Mouse (Mus musculus): ENCODE data around the gene Ikzf1. TPM values are rescaled to one million over a fixed set of nuclear protein-coding genes. Genes with fewer than 3 reads are reported as not detected.

Ikzf1 gene
- polyA plus RNA-seq, 1 experiment from 2014 or later, result 28.3 TPM

DNA sequence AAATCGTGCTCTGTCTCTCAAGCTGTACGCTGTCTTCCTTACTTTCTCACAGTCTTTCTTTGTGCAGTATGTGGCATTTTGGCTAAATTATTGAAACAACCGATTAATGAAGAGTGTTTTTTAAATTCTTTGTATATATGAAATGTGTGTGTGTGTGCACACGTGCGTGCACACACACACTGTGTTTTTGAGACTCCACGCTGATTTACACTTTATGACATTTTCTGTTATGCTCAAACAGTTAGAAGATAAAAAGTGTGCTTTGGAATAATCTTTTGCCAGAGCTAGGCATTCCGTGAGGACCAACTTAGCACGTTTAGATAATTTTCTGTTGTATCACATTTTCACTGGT is 6.0 kb downstream of the Ikzf1 start:
- H3K4me2 ChIP-seq, result peak overlapping the region; percentile 68
- peak overlapping the region; percentile 91; the same call in 1 of the 2 replicates for H3K27ac ChIP-seq
- DNase-seq (no peak), ATAC-seq (ENCODE audit: low read depth) (no peak)
- peaks cover 3% of the 10 kb centered on the region; the same call in 1 of the 2 replicates for H3K36me3 ChIP-seq
- H3K9me3 ChIP-seq (replicated peaks), result no peaks in the 10 kb centered on the region
- H3K27me3 ChIP-seq, result no peaks in the 10 kb centered on the region
- 66% methylated on average over 8 of the region's 8 CpGs for WGBS (ENCODE audit: insufficient replicate concordance)
- peaks cover 72% of the 10 kb centered on the region for H3K4me1 ChIP-seq (replicated peaks)
- peak overlapping the region; percentile 41 for H3K9ac ChIP-seq
- peak overlapping the region; percentile 86 for H3K4me3 ChIP-seq (replicated peaks)

DNA sequence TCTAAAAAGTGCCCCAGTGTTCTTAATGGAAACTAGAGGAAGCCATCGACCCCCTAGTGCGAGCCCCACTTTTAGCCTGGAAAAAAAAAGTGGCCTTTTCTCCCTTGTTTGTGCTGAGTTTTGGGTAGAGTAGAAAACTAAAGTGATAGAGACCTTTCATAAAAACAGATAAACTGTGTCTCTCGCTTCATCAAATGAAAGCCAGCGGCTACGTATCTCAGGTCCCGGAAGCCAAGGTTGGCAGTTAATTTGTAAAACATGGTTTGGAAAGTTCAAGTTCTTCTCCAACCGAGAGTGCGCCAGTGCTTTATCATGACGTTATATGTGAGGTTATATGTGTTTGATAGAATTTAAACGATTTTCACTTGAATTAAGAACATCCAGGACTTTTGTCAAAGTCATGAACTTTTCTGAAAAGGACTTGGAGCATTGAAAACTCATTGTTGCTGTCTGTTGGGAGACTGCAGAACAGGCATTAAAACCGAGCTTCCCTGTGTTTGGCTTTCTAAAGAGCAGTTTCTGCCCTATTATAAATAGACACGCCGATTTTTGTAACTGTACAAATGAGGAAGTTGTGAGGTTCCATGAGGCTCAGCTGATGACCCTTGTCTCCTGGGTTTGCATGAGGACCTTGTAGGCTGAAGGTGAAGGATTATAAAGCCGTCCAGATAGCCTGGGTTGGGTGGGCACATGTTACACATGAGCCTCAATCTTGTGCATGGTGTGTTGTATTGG is 6.7 kb downstream of the Ikzf1 start:
- WGBS (ENCODE audit: insufficient replicate concordance), result 36% methylated on average over 14 of the region's 14 CpGs
- H3K4me1 ChIP-seq (replicated peaks), result peaks cover 79% of the 10 kb centered on the region
- H3K36me3 ChIP-seq, result peaks cover 7% of the 10 kb centered on the region; the same call in 1 of the 2 replicates
- H3K9ac ChIP-seq, result peak overlapping the region; percentile 41
- H3K27ac ChIP-seq, result peak overlapping the region; percentile 91
- peak overlapping the region; percentile 68 for H3K4me2 ChIP-seq
- H3K4me3 ChIP-seq (replicated peaks), result peak overlapping the region; percentile 86
- no peak for DNase-seq
- ATAC-seq (ENCODE audit: low read depth), result no peak
- H3K27me3 ChIP-seq, result no peaks in the 10 kb centered on the region
- H3K9me3 ChIP-seq (replicated peaks), result no peaks in the 10 kb centered on the region

GRCm38 (mm10) chr11:11692558-11693166 is 7.9 kb downstream of the Ikzf1 start:
- Histone ChIP-seq H3K27me3 (no peaks in the 10 kb centered on the region), H3K4me3 (replicated peaks) (no peak overlapping the region), H3K4me1 (replicated peaks) (peaks cover 91% of the 10 kb centered on the region), H3K9me3 (replicated peaks) (no peaks in the 10 kb centered on the region), H3K36me3 (peaks cover 15% of the 10 kb centered on the region), H3K4me2 (peak overlapping the region; percentile 35; the same call in 1 of the 2 replicates), H3K9ac (peak overlapping the region; percentile 37; the same call in 1 of the 2 replicates), H3K27ac (peak overlapping the region; percentile 64)
- 72% methylated on average over 10 of the region's 10 CpGs for WGBS (ENCODE audit: insufficient replicate concordance)
- no peak for ATAC-seq (ENCODE audit: low read depth)
- no peak for DNase-seq

DNA sequence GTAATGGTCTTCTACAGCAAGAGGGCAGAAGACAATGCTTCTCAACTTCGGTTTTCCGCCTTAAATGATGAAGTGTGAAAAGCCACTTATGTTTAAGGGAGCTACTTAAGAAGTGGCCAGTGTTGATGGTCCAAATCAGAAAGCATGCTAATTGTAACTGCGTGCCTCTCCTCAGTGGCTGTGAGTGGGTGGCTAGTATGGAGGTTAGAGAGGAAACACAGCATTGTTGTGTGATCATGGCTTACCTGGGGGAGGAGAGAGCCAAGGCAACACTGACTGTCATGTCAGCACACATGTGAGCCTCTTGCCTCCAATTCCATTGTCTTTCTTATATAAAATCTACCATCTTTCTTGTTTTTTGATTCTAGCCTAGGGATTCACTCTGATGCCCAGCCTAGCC is 8.6 kb downstream of the Ikzf1 start:
- Histone ChIP-seq H3K4me3 (replicated peaks) (no peak overlapping the region), H3K4me2 (no peak overlapping the region), H3K4me1 (replicated peaks) (peaks cover 88% of the 10 kb centered on the region), H3K27ac (peak overlapping the region; percentile 67; the same call in 1 of the 2 replicates), H3K9ac (no peak overlapping the region), H3K27me3 (no peaks in the 10 kb centered on the region), H3K9me3 (replicated peaks) (no peaks in the 10 kb centered on the region), H3K36me3 (peaks cover 15% of the 10 kb centered on the region)
- 84% methylated on average over 3 of the region's 3 CpGs for WGBS (ENCODE audit: insufficient replicate concordance)
- DNase-seq, result no peak
- no peak for ATAC-seq (ENCODE audit: low read depth)

DNA sequence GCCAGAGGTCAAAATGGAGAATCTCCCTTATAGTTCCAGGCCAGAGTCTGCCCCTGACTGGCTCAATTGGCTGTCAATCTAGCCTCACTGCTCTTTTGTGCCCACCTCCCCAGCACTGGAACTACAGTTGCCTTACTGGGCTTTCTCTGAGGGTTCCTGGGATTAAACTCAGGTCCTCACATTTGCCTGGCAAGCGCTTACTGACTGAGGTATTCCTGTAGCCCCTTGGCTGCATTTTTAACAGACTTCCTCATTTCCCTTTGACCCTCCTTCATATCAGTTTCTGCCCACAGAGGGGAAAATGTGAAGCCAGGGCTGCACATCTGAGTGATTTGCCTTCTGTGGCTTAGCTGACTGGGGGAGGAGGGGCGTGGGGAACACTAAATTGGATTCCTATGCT is 9.3 kb downstream of the Ikzf1 start:
- H3K9ac ChIP-seq, result peak overlapping the region; percentile 54
- no peak overlapping the region for H3K4me3 ChIP-seq (replicated peaks)
- no peak overlapping the region for H3K4me2 ChIP-seq
- peaks cover 87% of the 10 kb centered on the region for H3K4me1 ChIP-seq (replicated peaks)
- no peaks in the 10 kb centered on the region for H3K27me3 ChIP-seq
- 34% methylated on average over 2 of the region's 2 CpGs for WGBS (ENCODE audit: insufficient replicate concordance)
- no peak for ATAC-seq (ENCODE audit: low read depth)
- H3K27ac ChIP-seq, result peak overlapping the region; percentile 67
- DNase-seq, result no peak
- H3K9me3 ChIP-seq (replicated peaks), result no peaks in the 10 kb centered on the region
- peaks cover 17% of the 10 kb centered on the region for H3K36me3 ChIP-seq

DNA sequence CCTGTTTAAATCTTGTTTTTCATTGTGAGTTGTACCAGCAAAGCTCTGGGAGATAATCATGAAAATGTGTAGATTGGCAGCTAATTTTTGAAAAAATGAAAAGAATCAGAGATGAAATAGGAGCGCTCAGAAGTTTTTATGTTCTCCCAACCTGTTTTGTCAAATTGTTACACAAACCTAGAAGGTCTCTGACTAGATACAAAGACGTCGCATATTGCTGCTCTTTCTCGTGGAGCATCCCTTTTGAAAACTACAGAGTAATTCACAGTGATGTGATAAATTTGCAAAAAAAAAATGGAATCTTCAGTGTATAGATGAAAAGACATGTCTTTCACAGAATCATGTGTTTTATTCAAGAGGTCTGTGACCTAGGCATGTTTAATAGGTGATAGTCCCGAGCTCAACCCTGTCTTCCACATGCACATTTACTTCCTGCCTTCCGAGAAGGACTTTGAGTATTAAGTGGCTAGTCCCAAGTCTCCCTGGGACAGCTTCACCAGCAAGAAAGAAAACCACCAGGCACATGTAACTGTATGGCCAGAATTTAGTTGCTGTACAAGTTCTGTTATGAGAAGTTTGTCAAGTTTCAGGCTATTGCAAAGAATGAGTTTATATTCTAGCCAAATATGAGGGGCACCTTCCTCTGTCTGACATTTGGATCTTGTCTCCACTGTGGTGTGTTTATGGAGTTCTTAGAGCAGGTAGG is 9.8 kb downstream of the Ikzf1 start:
- H3K4me1 ChIP-seq (replicated peaks), result peaks cover 86% of the 10 kb centered on the region
- H3K9me3 ChIP-seq (replicated peaks), result no peaks in the 10 kb centered on the region
- DNase-seq, result no peak
- peak overlapping the region; percentile 54 for H3K9ac ChIP-seq
- no peak for ATAC-seq (ENCODE audit: low read depth)
- no peak overlapping the region for H3K4me2 ChIP-seq
- peaks cover 22% of the 10 kb centered on the region for H3K36me3 ChIP-seq
- peak overlapping the region; percentile 67 for H3K27ac ChIP-seq
- no peak overlapping the region for H3K4me3 ChIP-seq (replicated peaks)
- H3K27me3 ChIP-seq, result no peaks in the 10 kb centered on the region
- 70% methylated on average over 6 of the region's 6 CpGs for WGBS (ENCODE audit: insufficient replicate concordance)

DNA sequence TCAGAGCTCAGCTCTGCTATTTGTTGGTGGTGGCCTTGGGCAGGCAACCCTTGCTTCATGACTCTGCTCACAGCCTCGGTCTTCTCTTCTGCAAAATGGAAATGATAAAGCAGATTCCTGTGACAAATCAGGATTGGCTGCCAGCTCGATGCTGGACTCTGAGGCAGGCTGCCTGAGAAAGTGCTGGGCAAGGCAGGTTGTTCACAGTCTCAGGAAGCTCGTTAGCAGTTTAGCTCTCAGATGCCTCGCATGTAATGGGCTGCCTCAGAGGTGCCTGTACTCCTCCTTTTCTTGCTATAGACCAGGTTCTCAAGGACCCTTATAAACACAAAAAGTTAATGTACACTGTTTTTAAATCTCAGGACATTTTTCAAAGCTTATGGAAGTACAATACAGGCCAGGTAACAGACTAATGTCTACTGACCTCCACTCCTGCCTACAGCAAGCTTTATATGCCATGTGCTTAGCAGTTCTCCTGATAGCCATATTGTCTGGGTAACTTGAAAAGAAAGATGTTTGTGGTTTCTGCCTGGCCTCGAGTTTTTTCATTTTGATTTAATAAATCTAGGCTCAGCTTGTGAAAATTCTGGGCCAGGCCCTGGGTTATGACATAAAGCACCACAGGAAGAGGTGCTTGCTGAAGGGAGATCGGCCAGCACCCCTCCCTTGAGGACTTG is 10.5 kb downstream of the Ikzf1 start:
- Histone ChIP-seq H3K4me2 (0 out of 2 replicates have a peak overlapping the region, but pooled peaks have one; percentile 4), H3K9me3 (replicated peaks) (no peaks in the 10 kb centered on the region), H3K4me3 (replicated peaks) (no peak overlapping the region), H3K27me3 (no peaks in the 10 kb centered on the region), H3K4me1 (replicated peaks) (peaks cover 79% of the 10 kb centered on the region), H3K36me3 (peaks cover 26% of the 10 kb centered on the region), H3K9ac (peak overlapping the region; percentile 54), H3K27ac (peak overlapping the region; percentile 48)
- DNase-seq (no peak), ATAC-seq (ENCODE audit: low read depth) (no peak)
- 37% methylated on average over 6 of the region's 6 CpGs for WGBS (ENCODE audit: insufficient replicate concordance)

DNA sequence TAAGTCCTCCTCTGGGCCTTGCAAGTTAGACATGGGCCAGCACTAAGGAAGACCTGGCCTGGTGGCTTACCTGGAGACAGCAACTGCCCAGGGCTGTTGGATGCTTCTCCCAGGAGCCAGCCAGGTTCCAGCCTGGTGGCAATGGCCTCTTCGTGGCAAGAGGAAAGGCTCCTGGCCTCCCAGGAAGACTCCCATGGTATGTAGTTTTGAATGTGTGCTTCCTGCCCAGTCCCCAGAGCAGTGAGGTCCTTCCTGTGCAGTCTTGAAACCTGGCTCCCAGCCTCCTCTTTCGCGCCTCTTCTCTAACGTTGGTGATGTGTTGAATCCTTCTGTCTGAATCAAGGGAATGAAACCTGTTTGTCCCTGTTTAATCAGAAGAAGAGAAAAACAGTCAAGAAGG is 11.1 kb downstream of the Ikzf1 start:
- 0 out of 2 replicates have a peak overlapping the region, but pooled peaks have one; percentile 4 for H3K4me2 ChIP-seq
- H3K36me3 ChIP-seq, result peaks cover 32% of the 10 kb centered on the region
- no peaks in the 10 kb centered on the region for H3K27me3 ChIP-seq
- H3K27ac ChIP-seq, result peak overlapping the region; percentile 44
- ATAC-seq (ENCODE audit: low read depth) (no peak), DNase-seq (no peak)
- no peak overlapping the region for H3K4me3 ChIP-seq (replicated peaks)
- H3K9me3 ChIP-seq (replicated peaks), result no peaks in the 10 kb centered on the region
- H3K9ac ChIP-seq, result peak overlapping the region; percentile 54
- 58% methylated on average over 4 of the region's 4 CpGs for WGBS (ENCODE audit: insufficient replicate concordance)
- H3K4me1 ChIP-seq (replicated peaks), result peaks cover 74% of the 10 kb centered on the region

DNA sequence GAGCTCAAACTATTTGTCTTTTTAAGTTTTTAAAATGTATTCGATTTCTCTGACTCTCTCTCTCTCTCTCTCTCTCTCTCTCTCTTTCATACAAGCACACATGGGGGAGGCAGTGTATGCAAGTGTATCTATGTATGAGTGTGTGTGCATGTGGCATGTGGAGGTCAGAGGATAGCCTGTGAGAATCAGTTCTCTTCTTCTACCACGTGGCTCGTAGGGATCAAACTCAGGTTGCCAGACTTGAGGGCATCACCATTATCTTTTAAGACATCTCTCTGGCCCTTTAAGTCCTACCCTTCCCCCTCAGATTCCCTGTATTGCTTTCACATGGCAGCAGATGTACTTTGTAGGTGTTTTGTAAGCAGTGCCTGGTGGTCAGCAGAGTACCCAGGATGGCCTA is 12.0 kb downstream of the Ikzf1 start:
- WGBS (ENCODE audit: insufficient replicate concordance), result 73% methylated on average over 3 of the region's 3 CpGs
- Histone ChIP-seq H3K4me3 (replicated peaks) (no peak overlapping the region), H3K9me3 (replicated peaks) (no peaks in the 10 kb centered on the region), H3K4me1 (replicated peaks) (peaks cover 64% of the 10 kb centered on the region), H3K27ac (peak overlapping the region; percentile 38; the same call in 1 of the 2 replicates), H3K9ac (0 out of 2 replicates have a peak overlapping the region, but pooled peaks have one; percentile 9), H3K4me2 (no peak overlapping the region), H3K36me3 (peaks cover 38% of the 10 kb centered on the region), H3K27me3 (no peaks in the 10 kb centered on the region)
- no peak for ATAC-seq (ENCODE audit: low read depth)
- DNase-seq, result no peak

DNA sequence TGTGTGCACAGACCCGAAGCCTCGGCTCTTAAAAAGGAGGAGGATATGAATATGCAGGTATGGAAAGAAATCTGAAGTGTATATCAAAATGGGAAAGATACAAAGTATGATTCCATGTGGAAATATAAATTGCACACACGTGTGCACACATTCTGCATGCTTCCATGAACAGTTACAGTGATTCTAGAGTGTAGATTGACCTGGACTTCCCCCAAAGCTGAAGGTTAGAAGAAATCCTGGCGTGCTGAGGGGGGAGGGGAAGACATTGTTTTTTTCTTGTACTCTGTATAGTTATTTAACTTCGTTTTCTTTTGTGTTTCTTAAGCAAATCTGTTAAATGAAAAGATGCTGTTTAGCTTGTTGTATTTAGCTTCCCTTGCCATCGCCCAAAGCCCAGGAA is 16.6 kb downstream of the Ikzf1 start:
- ATAC-seq (ENCODE audit: low read depth), result no peak
- H3K4me1 ChIP-seq (replicated peaks), result peaks cover 21% of the 10 kb centered on the region
- H3K9ac ChIP-seq, result no peak overlapping the region
- peaks cover 64% of the 10 kb centered on the region for H3K36me3 ChIP-seq
- no peak overlapping the region for H3K4me2 ChIP-seq
- whole genome bisulfite sequencing (ENCODE audit: insufficient replicate concordance), result 82% methylated on average over 6 of the region's 6 CpGs
- no peaks in the 10 kb centered on the region for H3K9me3 ChIP-seq (replicated peaks)
- no peak for DNase-seq
- H3K27ac ChIP-seq, result no peak overlapping the region
- no peak overlapping the region for H3K4me3 ChIP-seq (replicated peaks)
- H3K27me3 ChIP-seq, result no peaks in the 10 kb centered on the region

- Histone ChIP-seq H3K4me1 (replicated peaks) (peaks cover 8% of the 10 kb centered on the region; the same call in 1 of the 2 replicates), H3K36me3 (peaks cover 74% of the 10 kb centered on the region), H3K9ac (no peak overlapping the region), H3K4me2 (no peak overlapping the region), H3K9me3 (replicated peaks) (no peaks in the 10 kb centered on the region), H3K4me3 (replicated peaks) (no peak overlapping the region), H3K27ac (no peak overlapping the region), H3K27me3 (no peaks in the 10 kb centered on the region)
- DNase-seq (no peak), ATAC-seq (ENCODE audit: low read depth) (no peak)
Measured at GRCm38 (mm10) chr11:11703776-11704175, 19.0 kb downstream of the Ikzf1 start.

All from liver, embryonic 13.5 days (tissue).